Mouse (Mus musculus) liver, adult (tissue): Measurements from ENCODE around the gene Trim43a.
"Not testable (repeated sequence)": the region's sequence is repeated elsewhere in the genome, so short reads cannot be mapped to it uniquely, and the experiment has no call there.

ENCODE experiments used
- GATA4 ChIP-seq: IDR thresholded peaks from 2 replicates; pipeline ENCODE4 v1.6.1; 2014; ENCODE audit warnings: mild to moderate bottlenecking, low read length; ENCODE audit not compliant: insufficient replicate concordance

Gene Trim43a

GRCm38 (mm10) chr9:88580591-88580990 is at the start of gene Trim43a:
Trim43a (plus strand) TSS chr9:88580891.
- not testable (repeated sequence) for TF ChIP-seq GATA4

DNA sequence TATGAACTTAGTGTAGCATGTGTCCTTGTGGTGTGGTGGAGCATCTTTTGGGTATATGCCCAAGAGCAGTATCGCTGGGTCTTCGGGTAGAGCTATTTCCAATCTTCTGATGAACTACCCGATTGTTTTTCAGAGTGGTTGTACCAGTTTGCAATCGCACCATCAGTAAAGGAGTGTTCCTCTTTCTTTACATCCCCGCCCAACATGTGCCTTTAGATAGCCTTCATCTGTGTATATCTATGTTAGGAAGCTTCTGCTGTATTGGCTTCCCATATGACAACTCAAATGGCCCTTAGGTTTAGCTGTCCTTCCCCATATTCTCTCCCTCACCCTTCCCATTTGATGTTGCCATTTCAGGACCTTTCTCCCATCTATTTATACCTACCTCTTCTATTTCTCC is 46.6 kb upstream of the Trim43a start:
- TF ChIP-seq GATA4: no peak

GRCm38 (mm10) chr9:88539546-88540224 is 41.0 kb upstream of the Trim43a start:
- no peak for TF ChIP-seq GATA4

DNA sequence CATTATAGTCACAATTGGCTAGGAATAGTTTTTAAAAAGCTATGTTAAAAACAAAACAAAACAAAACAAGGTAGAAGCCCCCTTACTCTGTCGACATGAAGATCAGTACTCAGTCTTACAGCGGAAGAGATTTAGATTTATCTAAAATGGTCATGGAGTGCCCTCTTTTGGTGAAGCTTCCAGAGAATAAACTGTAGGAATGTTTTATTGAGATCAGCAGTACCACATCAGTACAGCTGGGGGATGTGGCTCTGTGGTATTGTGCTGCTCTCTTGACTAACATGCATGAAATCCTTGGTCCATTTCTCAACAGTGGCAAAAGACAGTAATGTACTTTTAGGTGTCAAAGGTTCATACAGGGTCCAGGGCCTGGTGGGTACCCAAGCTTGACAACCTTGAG is 37.9 kb upstream of the Trim43a start:
- TF ChIP-seq GATA4: no peak

DNA sequence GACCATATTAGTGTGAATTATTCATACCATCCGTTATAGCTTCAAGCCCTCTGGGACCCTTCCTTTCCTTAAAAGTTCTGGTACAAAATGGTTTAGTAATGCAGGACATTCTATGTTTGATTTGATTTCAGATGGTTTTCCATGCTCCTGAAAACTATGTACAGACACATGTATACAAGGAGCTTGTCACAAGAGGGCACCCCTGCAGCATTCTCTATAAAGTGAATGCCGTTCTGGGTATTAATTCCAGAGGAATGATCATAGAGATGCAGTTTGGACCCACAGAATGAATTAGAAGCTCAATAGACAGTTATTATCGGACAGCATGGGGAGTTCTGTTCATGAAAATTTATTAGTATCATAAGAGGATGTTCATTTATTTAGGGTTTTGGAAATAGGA is 35.2 kb upstream of the Trim43a start:
- no peak for TF ChIP-seq GATA4

DNA sequence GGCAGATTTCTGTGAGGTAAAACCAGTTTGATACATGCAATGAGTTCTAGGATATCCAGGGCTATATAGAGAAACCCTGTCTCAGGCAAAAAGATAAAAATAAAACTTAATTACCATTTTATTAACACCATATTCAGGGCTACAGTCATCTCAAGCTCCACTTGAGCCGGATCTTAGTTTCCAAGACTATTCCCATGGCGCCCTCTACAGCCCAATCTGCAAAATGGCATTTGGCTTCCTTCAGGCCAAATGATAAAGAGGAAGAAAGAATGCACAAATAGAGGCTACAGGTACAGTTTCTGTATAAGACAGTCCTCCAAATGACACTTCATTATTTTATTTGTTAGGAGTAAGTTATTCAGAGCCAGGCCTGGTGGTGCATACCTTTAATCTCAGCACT is 34.5 kb upstream of the Trim43a start:
- TF ChIP-seq GATA4: no peak

DNA sequence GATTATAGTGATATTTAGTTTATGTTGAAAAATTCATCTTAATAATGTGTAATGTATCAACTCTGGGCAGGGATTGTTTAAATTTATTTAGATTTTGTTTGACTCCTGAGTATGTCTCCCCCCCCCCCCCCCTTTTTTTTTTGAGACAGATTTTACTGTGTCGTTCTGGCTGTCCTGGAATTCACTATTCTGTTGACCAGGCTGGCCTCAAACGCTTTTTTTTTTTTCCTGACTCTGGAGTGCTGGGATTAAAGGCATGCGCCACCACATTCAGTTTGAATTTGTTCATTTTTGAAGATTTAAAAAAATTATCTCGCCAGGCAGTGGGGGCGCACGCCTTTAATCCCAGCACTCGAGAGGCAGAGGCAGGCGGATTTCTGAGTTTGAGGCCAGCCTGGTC is 34.0 kb upstream of the Trim43a start:
- no peak for TF ChIP-seq GATA4

GRCm38 (mm10) chr9:88547270-88547669 is 33.4 kb upstream of the Trim43a start:
- TF ChIP-seq GATA4: no peak

GRCm38 (mm10) chr9:88547851-88548613 is 32.7 kb upstream of the Trim43a start, which contains the start of gene Zfp949:
Zfp949 (plus strand) TSS chr9:88548020.
- TF ChIP-seq GATA4: peak; percentile 98

DNA sequence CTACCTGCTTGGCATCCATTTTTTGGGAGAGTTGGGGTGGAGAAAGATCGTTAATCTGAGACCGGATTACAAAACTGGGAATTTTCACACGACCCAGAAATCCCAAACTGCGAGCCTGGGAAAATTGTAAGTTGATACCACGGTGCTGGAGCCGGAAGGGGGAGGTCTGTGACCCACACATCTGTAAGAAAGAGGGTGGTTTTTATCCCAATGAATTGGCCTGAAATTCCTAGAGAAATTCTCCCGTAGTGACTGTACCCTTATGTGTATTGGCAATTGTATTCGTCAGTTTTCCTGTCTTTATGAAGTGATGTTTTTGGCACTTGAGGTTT is 32.1 kb upstream of the Trim43a start:
- TF ChIP-seq GATA4: no peak

DNA sequence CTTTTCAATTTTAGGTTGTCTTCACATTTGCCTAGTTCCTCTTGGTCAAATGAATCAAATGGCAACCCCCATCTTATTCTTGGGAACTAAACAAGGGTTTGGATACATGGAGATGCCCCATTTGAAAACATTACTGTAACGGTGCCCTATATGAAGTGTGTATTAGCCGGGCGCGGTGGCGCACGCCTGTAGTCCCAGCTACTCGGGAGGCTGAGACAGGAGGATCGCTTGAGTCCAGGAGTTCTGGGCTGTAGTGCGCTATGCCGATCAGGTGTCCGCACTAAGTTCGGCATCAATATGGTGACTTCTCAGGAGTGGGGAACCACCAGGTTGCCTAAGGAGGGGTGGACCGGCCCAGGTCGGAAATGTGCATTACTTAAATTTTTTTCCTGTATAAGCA is 27.6 kb upstream of the Trim43a start:
- no peak for TF ChIP-seq GATA4

GRCm38 (mm10) chr9:88558146-88558545 is 22.5 kb upstream of the Trim43a start:
- TF ChIP-seq GATA4: no peak
